Mouse (Mus musculus) C2C12 (cell line): ENCODE data around the gene Tnni1.

Source experiments
- CEBPB ChIP-seq: IDR thresholded peaks from one replicate; pipeline ENCODE4 v1.6.1; 2011; ENCODE audit warnings: low read depth, mild to moderate bottlenecking, control low read depth, moderate library complexity
- CTCF ChIP-seq: IDR thresholded peaks from one replicate; pipeline ENCODE4 v1.5.1; 2011; ENCODE audit not compliant: control insufficient read depth, insufficient read depth, insufficient read length
- FOSL1 ChIP-seq: IDR thresholded peaks from one replicate; pipeline ENCODE4 v1.8.0; 2011; ENCODE audit warnings: mild to moderate bottlenecking, low read length; ENCODE audit not compliant: poor library complexity, insufficient read depth, severe bottlenecking
- USF1 ChIP-seq: IDR thresholded peaks from one replicate; pipeline ENCODE4 v1.6.1; 2011; ENCODE audit warnings: low read depth, mild to moderate bottlenecking, control low read depth, moderate library complexity

GRCm38 (mm10) chr1:135787799-135788198 lies 8.6 kb downstream of the Tnni1 start:
- TF ChIP-seq CTCF (peak; percentile 59), USF1 (no peak), CEBPB (no peak), FOSL1 (no peak)
